Mouse (Mus musculus) limb, embryonic 14.5 days (tissue): ENCODE measurements around the gene Syt16. TPM values are rescaled to one million over a fixed set of nuclear protein-coding genes. Genes with fewer than 3 reads are reported as not detected.
A peak's percentile ranks its signal among the peaks of the same experiment; 100 is the strongest.

ENCODE experiments used
- ATAC-seq: fragments of 200-750 bp; cut with Nextera tagmentation; 2 replicates; pipeline ENCODE4 v1.8.0; 2017; ENCODE audit warnings: low read depth, moderate number of reproducible peaks, moderate TSS enrichment; ENCODE audit not compliant: low FRiP score
- DNase-seq: peaks from one replicate; pipeline ENCODE4 v3.0.0-alpha.2; 2015; ENCODE audit warnings: low spot score
- H3K27ac ChIP-seq: fragments of 300-500 bp; sonication (generic); replicated peaks from 2 replicates; pipeline ENCODE4 v1.5.1; 2014; ENCODE audit warnings: low read depth, mild to moderate bottlenecking, low read length, moderate library complexity, mixed read lengths
- H3K27me3 ChIP-seq: fragments of 300-500 bp; sonication (generic); 2 replicates; pipeline ENCODE4 v1.6.1; 2014; ENCODE audit warnings: low read length, mixed read lengths; ENCODE audit not compliant: control insufficient read depth, insufficient read depth
- H3K36me3 ChIP-seq: fragments of 300-500 bp; sonication (generic); 2 replicates; pipeline ENCODE4 v1.6.1; 2014; ENCODE audit warnings: mild to moderate bottlenecking, low read length, moderate library complexity, mixed read lengths; ENCODE audit not compliant: control insufficient read depth, insufficient read depth
- H3K4me1 ChIP-seq: fragments of 300-500 bp; sonication (generic); 2 replicates; pipeline ENCODE4 v1.6.1; 2014; ENCODE audit warnings: antibody characterized with exemption, low read length, mixed read lengths; ENCODE audit not compliant: control insufficient read depth, insufficient read depth
- H3K4me2 ChIP-seq: fragments of 300-500 bp; sonication (generic); replicated peaks from 2 replicates; pipeline ENCODE4 v1.6.1; 2014; ENCODE audit warnings: low read depth, mild to moderate bottlenecking, low read length, moderate library complexity; ENCODE audit not compliant: severe bottlenecking
- H3K4me3 ChIP-seq: fragments of 300-500 bp; sonication (generic); replicated peaks from 2 replicates; pipeline ENCODE4 v1.5.1; 2014; ENCODE audit warnings: low read length
- H3K9ac ChIP-seq: fragments of 300-500 bp; sonication (generic); 2 replicates; pipeline ENCODE4 v1.6.1; 2014; ENCODE audit warnings: mild to moderate bottlenecking, low read depth, low read length, moderate library complexity; ENCODE audit not compliant: severe bottlenecking
- H3K9me3 ChIP-seq: fragments of 300-500 bp; sonication (generic); 2 replicates; pipeline ENCODE4 v1.6.1; 2016; ENCODE audit warnings: low read length; ENCODE audit not compliant: control insufficient read depth
- POLR2A ChIP-seq: fragments of 200-500 bp; IDR thresholded peaks from 2 replicates; pipeline ENCODE4 v1.8.0; 2012; ENCODE audit warnings: inconsistent platforms, mild to moderate bottlenecking, moderate library complexity, borderline replicate concordance; ENCODE audit not compliant: insufficient read depth, insufficient read length; ENCODE audit errors: extremely low read depth
- WGBS: fragments of 180-500 bp; shearing (Covaris S2); extraction: QIAGEN DNeasy Blood & Tissue Kit; methylation state at CpG from one replicate; pipeline ENCODE4 v1.1.7; 2014; 5-methylcytosine and 5-hydroxymethylcytosine counted together
- polyA plus RNA-seq, 2 experiments: library from polyadenylated mRNA; depleted of rRNA in 1 of 2; stranded (reverse) in 1 of 2; unstranded in 1 of 2; fragments of >200 nt; fragmentation: Nextera tagmentation in 1 of 2; extraction: Ambion mirVana in 1 of 2; gene quantifications; 2 replicates each; pipeline versions ENCODE4 v1.2.1 to v1.2.3; 2012 to 2014

Syt16 gene
- polyA plus RNA-seq, 2 experiments, result 2.8 to 4.3 TPM

DNA sequence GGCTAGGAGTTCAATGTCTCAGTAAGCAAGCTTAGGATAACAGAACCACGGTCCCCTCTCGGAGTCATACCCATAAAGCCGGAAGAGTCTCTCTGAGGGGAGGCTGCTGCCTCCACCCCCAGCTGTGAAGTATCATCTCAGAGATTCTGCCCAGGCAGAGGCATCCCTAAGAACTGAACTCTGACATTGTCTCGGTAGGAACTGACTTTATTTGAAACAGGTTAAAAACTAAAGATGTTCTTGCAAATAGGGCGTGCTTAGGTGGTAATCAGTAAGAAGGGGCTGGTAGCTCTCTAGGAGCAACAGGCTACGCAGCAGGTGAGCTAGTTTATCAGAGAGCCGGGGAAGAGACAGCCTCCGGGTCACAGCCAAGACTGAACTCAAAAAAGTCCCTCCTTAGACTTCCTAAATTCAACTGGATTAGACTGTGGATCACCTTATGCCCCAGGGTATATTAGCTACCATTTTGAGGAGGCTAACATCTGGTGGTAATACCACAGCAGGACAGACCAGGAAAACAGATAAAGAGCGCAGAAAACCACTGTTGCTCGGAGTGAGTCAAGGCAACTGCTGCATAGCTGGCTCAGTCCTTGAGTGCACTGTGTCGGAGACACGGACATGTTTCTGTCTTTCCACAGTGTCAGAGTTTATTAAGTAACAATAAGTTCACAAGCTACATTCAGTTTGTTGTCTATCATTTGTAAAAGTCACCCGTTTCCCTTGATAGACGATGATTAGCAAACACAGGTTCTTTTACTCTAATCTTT, 43.9 kb upstream of the Syt16 start:
- WGBS, result 44% methylated on average over 14 of the region's 14 CpGs
- TF ChIP-seq POLR2A, result no peak
- DNase-seq (no peak), ATAC-seq (no peak)
- H3K4me2 ChIP-seq, result peak overlapping the region; percentile 64
- H3K9ac ChIP-seq, result peak overlapping the region; percentile 45
- no peaks in the 10 kb centered on the region for H3K9me3 ChIP-seq
- H3K27me3 ChIP-seq, result no peaks in the 10 kb centered on the region
- H3K4me3 ChIP-seq, result peak overlapping the region; percentile 34
- peaks cover 1% of the 10 kb centered on the region; the same call in 1 of the 2 replicates for H3K36me3 ChIP-seq
- H3K4me1 ChIP-seq, result peaks cover 9% of the 10 kb centered on the region
- H3K27ac ChIP-seq, result no peak overlapping the region

DNA sequence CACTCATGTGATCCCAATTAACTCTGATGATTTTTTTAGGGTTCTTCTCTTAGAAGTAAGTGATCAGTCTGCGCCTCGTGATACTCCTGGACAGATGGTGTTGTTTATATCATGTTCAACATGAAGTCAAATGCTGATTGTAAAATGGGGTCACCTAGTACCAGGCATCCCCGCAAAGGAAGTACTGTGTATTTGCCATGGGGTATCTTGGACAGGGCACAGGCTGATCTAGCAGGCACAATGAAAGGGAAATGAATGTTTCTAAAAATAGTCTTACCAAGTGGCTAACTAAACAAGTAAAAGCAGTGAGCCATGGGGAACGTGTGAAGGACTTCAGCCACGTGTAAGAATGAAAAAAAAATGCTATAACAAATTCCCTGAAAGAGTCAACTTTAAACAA, 42.7 kb upstream of the Syt16 start:
- Histone ChIP-seq H3K4me1 (peaks cover 1% of the 10 kb centered on the region; the same call in 1 of the 2 replicates), H3K4me3 (no peak overlapping the region), H3K4me2 (no peak overlapping the region), H3K9ac (no peak overlapping the region), H3K27ac (no peak overlapping the region), H3K9me3 (no peaks in the 10 kb centered on the region), H3K27me3 (no peaks in the 10 kb centered on the region), H3K36me3 (no peaks in the 10 kb centered on the region)
- 68% methylated on average over 5 of the region's 5 CpGs for WGBS
- TF ChIP-seq POLR2A, result no peak
- ATAC-seq (no peak), DNase-seq (no peak)

- Histone ChIP-seq H3K4me1 (no peaks in the 10 kb centered on the region; the same call in 1 of the 2 replicates), H3K36me3 (no peaks in the 10 kb centered on the region), H3K27ac (no peak overlapping the region), H3K27me3 (no peaks in the 10 kb centered on the region), H3K4me3 (no peak overlapping the region), H3K9me3 (no peaks in the 10 kb centered on the region), H3K4me2 (no peak overlapping the region), H3K9ac (no peak overlapping the region)
- no peak for TF ChIP-seq POLR2A
- no peak for ATAC-seq
- 89% methylated on average over 3 of the region's 3 CpGs for WGBS
- no peak for DNase-seq
Observed at GRCm38 (mm10) chr12:73957676-73958075, 39.8 kb upstream of the Syt16 start.

DNA sequence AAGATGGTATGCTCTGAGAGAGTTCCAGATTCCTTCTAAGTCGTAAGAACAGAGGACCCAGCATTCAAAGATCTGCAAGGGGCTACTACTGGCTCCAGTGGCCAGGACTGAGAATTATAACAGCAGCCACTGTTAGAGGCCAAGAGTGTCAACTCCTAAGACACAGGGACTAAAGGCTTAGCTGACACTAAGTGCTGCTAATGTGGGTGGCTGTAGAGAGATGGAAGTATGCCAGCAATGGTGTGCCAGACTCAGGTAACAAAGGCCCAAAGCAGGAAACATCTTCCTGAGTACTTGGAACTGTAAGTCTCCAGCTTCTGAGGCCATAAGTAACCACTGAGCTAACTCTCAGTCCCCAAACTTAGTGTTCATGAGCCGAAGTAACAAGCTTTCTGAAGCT, 38.6 kb upstream of the Syt16 start:
- Histone ChIP-seq H3K27me3 (no peaks in the 10 kb centered on the region), H3K4me2 (no peak overlapping the region), H3K4me1 (no peaks in the 10 kb centered on the region), H3K9ac (no peak overlapping the region), H3K27ac (no peak overlapping the region), H3K9me3 (no peaks in the 10 kb centered on the region), H3K4me3 (no peak overlapping the region), H3K36me3 (no peaks in the 10 kb centered on the region)
- ATAC-seq, result no peak
- TF ChIP-seq POLR2A, result no peak
- no peak for DNase-seq
- WGBS, result 85% methylated on average over 2 of the region's 2 CpGs

- DNase-seq, result peak; percentile 95
- peak within 1 kb of the TSS; percentile 80 for H3K27ac ChIP-seq
- H3K4me3 ChIP-seq, result peak within 1 kb of the TSS; percentile 85
- H3K4me2 ChIP-seq, result peak within 1 kb of the TSS; percentile 62
- peak; percentile 99 for ATAC-seq
- peak within 1 kb of the TSS; percentile 88 for H3K9ac ChIP-seq
- WGBS, result 1% methylated on average over 58 of the region's 60 CpGs
- peaks cover 24% of the 10 kb centered on the region for H3K36me3 ChIP-seq
- no peaks in the 10 kb centered on the region for H3K27me3 ChIP-seq
- no peaks in the 10 kb centered on the region for H3K9me3 ChIP-seq
- TF ChIP-seq POLR2A, result no peak
- peaks cover 7% of the 10 kb centered on the region for H3K4me1 ChIP-seq
Observed at GRCm38 (mm10) chr12:73964291-73965281, 32.9 kb upstream of the Syt16 start, which contains the start of gene Snapc1. Snapc1 (plus strand) TSS chr12:73964481.
